Mouse (Mus musculus): Measurements from ENCODE around the gene Wfdc6b.
"Not testable (repeated sequence)": the region's sequence is repeated elsewhere in the genome, so short reads cannot be mapped to it uniquely, and the experiment has no call there.

Gene Wfdc6b

DNA sequence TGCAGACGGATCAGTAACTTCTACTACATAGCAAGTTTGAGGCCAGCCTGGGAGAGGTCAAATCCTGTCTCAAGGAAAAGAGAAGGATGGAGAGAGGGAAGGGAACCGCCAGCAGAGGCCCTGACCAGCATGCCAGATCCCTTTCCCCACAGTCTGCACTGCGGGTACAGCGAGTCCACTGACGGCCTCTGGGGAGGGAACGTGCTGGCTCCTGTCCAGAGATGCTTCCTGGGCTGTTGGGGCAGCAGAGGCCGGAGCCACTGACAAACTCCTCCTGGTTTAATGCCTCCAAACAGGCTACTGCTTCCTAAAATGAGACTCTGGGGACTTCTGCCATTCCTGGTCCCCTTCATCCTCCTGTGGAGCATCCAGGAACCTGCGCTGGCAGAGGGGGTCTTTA, at the start of gene Wfdc6b, which contains the start of gene Wfdc8:
TSS of gene Wfdc6b (plus strand) at position 52 of the 400 bp plus-strand sequence.
TSS of gene Wfdc8 (minus strand) at position 156 of the 400 bp plus-strand sequence.
- not testable (repeated sequence) for DNase-seq

DNA sequence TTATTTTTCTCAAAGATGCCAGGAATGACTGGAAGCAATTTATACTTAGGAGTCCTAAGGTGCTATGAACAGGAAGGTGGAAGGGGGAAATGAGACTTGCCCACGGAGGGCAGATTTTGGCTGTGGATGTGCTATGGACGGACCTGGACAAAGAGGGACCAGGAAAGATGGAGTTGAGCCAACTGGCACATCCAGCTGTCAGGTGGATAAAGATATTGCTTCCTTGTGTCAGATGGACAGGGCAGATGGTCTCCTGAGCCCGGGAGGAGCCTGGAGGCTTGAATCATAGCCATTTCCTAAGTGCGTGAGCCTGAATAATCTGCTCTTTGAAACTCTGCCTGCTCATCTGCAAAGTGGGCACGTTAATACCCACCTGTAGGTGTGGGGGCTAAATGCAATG, 49.0 kb upstream of the Wfdc6b start:
- no peak for DNase-seq

DNA sequence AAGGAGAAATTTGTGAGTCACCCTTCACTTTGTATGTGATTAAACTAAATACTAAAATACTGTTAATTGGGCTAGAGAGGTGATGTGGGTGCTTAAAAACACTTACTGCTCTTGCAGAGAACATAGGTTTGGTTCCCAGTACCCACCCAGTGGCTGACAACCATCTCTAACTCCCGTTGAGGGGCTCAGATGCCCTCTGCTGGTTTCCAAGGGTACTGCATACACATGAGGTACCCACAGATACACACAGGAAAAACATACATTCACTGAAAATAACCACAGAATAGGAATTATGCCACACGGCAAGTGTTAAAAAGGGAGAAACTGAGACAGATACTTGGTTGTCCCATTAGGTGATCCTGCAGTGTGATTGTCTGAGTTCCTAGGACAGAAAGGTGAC, 46.3 kb upstream of the Wfdc6b start:
- DNase-seq: no peak

DNA sequence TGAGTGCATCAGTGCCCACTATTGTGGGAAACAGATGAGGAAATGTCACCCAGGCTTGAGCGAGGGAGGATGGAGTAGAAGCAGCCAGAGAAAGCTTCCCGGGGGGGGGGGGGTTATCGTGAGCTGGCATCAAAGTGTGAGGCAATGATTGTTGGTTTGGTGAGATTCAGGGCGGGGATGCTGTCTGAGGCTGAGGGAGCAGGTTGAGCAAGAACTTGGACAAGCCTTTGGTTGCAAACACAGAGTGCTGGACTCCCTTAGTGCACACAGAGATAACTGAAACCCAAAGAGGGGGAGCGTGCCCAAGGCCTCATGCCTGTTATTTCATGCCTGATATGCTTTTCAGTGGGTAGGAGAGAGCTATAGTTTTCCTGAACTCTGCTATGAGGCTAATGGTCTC, 45.9 kb upstream of the Wfdc6b start:
- no peak for DNase-seq

DNA sequence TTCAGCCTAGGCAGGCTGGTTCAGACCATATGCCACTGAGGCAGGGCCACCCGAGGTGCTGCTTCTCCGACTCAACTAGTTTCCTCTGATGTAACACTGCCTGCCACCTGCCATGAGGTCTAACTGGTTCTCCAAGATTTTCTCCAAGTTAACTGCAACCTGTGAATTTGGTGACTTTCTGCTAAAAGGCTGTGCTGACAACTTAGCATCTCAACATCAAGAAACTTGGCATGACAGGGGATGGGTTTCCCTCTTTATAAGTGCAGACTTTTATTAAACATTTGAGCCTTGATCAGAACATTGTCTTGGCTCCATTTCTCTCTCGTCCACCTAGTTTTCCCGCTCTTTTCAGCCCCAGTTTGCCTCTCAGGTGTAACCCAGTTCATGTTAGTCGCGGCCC, 40.0 kb upstream of the Wfdc6b start, which contains the start of gene Spint3:
TSS of gene Spint3 (minus strand) at position 101 of the 400 bp plus-strand sequence.
- not testable (repeated sequence) for DNase-seq

DNA sequence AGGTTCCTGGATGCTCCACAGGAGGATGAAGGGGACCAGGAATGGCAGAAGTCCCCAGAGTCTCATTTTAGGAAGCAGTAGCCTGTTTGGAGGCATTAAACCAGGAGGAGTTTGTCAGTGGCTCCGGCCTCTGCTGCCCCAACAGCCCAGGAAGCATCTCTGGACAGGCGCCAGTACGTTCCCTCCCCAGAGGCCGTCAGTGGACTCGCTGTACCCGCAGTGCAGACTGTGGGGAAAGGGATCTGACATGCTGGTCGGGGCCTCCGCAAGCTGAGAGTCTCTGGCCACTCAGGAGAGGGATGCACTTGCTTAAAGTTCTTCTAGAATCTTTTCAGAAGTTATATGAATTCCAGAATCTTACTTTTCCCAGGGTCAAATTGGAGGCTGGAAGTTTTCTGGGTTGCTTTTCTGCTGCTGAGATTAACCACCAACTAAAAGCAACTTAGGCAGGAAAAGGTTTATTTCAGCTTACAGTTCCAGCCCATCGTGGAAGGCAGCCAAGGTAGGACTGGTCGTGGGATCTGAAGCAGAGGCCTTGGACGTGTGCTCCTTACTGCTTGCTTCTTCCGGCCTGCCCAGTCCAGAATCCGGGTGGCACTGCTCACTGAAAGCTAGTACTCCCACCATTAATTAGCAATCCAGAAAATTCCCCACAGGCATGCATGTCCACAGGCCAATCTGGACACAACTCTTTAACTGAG, 28.1 kb upstream of the Wfdc6b start, which contains the start of gene Wfdc6a:
TSS of gene Wfdc6a (minus strand) at position 423 of the 701 bp plus-strand sequence.
- DNase-seq: not testable (repeated sequence)

DNA sequence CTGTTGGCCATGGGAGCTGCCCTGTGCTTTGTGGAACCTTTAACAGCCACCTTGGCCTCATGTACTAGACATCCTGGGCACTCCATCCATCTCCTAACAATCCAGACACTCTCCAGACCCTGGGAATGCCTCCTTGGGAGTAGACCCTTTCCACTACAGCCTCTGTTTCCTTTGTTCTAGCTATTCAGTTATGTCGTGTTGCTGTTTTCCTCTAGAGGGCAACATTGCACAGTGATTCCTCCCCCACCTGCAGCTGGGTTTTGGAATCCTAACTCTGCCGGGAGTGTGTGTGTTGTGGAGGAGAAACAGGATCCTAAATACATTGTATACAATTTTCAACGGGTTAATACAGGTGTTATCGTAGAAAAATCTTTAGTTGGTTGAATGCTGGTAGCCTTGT, 21.3 kb upstream of the Wfdc6b start:
- DNase-seq: no peak

DNA sequence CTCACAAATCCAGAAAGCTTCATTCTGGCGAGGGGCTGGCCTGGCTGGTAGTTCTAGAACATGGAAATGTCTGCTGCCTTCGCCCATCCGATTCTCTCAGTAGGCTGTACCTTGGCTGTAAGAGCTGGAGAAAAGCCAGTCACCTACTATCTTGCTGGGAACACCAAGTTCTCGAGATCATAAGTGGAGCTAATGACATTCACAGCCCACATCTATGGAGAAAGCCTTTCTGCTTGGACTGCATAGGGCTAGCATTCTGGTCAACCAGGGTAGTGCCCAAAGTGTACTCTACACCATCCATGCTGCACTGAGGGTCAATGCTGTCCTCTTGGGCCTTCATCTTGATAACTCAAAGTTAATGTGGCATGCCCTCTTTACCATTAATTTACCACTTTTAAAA, 19.8 kb upstream of the Wfdc6b start, which contains the start of gene Eppin:
TSS of gene Eppin (minus strand) at position 101 of the 400 bp plus-strand sequence.
- DNase-seq: no peak

DNA sequence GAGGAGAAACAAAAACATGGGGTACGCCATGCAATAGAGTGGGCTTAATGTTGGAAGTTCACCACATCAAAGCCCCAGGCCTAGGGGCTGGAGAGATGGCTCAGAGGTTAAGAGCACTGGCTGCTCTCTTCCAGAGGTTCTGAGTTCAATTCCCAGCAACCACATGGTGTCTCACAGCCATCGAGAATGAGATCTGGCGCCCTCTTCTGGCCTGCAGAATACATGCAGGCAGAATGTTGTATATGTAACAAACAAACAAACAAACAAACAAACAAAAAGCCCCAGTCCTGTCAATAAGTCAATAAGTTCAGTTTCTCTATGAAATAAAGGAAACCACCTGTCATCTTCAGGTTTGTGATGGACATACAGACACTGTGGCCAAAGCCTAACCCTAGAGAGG, 13.1 kb upstream of the Wfdc6b start:
- no peak for DNase-seq

DNA sequence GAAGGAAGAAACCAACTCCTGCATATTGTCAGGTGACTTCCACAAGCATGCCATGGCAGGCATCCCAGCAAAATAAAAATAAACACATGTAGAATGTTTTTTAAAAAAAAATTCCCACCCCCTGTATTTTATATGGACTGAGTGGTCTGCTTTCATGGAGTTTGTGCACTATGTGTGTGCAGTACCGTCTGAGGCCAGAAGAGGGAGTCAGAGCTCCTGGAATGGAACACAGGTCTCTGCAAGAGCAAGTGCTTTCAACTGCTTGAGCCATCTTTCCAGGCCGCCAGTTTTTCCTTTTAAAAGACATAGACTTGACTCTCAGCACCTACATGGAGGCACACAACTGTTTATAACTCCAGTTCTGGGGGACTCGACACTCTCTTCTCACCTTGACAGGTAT, 9.8 kb upstream of the Wfdc6b start:
- no peak for DNase-seq

DNA sequence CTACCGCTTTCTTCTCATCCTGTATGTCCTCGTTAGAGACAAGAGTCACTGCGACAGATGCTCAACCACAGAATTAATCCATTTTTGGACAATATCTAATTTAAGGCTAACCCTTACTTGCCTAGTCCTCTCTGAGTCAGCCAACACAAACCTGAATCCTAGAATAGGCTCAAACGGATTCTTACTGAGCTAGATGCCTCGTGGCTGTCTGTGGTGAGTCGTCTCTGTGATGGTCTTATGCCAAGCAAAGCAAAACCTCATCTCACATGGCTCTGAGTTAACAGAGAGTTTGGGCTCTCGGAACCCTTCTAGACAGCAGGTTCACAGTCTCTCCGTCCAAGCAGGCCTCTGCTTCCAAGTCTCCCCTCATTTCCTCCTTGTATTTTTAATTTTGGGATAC, 8.9 kb upstream of the Wfdc6b start:
- DNase-seq: no peak

DNA sequence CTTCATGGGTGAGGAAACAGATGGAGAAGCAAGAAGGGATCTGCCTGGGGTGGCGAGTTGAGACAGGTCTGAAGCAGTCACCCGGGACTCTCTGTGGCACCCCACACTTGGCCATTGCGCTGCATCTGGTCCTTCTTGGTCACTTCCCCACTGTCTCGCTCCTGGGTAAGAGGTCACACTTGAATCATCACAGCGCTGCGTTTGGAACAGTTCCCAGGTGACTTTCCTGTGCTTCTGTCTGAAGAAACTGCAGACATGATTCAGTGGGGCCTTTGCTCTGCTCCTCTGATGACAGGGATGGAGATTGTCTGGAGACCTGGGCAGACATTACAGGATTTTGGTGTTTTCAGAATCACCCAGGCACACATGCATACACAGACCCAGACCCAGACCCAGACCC, 4.5 kb upstream of the Wfdc6b start:
- no peak for DNase-seq

DNA sequence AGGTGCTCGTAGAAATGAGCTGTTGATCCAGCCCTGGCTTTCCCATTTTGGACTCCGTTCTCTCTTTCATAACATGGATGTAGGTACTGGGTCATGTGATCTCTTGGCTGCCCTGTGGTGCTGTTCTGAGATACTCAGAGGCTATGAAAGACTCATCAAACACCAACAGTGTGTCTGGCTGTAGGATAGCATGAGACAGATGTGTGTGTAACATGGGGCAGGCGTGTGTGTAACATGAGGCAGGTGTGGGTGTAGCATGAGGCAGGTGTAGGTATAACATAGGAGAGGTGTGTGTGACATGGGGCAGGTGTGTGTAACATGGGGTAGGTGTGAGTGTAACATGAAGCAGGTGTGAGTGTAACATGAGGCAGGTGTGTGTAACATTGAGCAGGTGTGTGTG, 2.1 kb downstream of the Wfdc6b start:
- no peak for DNase-seq

DNA sequence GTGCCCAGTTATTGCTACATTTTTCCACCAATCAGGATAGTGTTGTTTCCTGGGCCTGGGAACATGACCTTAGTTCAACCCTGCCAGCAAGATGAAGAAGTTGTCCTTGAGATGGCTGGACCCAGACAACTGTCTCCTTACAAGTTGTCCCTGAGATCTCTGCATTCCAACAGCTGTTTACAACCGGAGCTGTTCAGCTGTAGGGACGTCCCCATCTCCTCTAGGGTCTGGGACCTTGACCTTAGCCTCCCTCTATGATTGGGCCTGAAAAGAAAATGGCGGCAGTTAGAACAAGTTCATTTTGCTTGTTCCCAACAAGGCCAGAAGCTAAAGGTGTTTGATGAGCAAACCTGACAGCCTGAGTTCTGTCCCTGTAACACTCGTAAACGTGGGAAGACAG, 5.7 kb downstream of the Wfdc6b start:
- no peak for DNase-seq

DNA sequence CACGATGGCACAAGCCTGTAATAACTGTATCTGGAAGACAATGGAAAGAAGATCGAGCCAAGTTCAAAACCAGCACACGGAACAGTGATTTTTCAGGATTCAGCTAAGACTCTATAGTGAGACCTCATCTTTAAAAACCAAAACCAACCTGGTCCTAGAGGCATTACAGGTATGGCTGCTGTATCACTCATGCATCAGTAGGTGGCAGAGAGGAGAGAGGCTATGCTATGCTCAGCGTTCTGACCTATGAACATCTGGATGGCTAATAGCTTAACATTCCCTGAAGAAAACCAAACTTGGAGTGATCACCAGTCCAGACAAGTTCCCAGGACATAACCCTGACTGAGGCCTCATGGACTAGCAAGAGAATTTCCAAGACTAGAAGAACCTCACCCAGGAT, 8.5 kb downstream of the Wfdc6b start:
- DNase-seq: no peak

DNA sequence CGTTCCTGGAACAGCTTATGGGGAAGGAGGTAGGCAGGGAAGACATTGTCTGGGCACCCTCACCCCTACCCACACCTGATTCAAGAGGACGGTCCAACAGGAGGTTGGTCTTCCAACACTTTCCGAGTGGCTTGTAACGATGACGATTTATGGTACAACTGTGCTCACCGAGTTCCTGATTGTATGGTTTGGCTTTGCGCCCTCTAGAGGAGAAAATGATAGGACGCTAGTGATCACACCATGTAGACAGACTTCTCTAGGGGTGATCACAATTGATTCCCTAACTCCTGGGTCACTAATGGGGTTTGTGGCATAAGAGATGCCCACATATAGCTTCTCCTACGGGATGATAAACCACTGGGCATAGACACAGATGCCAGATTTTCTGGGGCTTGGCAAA, 21.9 kb downstream of the Wfdc6b start:
- no peak for DNase-seq

DNA sequence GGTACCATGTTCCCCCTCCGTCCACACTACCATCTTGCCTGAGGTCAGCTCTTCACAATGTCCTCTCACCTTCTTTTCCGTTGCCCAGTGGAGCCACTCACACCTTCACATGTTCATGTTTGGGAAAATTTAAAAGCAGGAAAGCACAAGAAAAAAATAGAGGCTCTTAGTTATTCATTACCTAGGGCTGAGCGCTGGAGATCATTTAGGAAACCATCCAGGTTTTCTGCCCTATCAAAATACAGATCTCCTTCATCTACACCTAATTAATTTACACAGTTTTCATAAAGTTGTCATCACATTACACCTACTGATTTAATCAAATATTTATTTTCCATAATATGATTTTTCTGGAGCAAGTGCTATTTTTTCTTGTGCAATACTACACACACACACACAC, 25.4 kb downstream of the Wfdc6b start, which contains the start of gene Wfdc16:
TSS of gene Wfdc16 (minus strand) at position 101 of the 400 bp plus-strand sequence.
- DNase-seq: no peak

DNA sequence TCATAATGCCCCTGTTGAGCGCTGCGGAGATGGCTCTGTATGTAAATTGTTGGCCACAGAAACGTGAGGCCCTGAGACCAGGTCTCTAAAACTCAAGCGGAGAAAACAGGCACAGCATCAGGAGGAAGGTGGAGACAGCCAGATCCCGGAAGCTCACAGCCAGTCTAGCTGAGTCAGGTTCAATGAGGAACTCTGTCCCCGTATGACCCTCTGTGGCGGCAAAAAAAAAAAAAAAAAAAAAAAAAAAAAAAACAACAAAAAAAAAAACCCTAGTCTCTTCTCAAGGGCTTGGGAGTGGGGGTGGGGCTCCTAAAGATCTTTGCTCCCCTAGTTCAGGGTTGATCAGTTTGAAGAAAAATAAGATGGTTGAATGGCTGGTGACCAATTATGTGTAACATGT, 27.8 kb downstream of the Wfdc6b start:
- DNase-seq: no peak

DNA sequence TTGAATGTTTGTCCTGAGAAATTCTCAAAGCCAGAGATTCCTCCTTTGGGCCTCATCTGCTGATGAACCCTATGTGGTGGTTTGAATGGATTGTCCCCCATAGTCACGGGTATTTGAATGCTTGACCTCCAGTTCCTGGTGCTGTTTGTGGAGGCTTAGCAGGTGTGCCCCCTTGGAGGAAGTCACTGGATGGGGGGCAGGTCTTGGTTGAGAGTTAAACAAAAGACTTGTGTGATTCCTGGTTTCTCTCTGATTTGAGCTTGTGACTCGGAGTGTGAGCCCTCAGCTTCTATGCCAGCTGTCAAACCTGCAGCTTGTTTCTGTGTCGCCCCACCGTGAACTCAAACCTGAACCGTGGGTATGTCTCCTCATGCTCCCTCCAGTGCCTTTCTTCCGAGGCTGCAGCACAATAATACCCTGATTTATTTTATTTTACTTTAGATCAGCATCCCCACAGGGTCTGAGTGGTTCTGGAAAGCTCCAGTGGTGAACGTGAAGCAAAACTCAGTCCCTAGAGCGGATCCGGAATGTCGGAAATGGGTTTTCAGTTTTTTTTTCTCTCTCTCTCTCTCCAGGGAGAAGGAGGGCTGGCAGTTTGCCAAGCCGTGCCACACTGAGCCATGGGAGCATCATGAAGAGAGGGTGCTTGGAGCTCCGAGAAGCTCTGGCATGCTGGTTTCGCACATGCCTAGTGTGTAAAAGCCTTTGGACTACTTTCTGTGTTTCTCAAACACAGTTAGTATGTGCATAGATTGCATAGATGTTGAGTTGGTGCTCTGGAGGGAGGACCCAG, 28.8 kb downstream of the Wfdc6b start:
- no peak for DNase-seq

DNA sequence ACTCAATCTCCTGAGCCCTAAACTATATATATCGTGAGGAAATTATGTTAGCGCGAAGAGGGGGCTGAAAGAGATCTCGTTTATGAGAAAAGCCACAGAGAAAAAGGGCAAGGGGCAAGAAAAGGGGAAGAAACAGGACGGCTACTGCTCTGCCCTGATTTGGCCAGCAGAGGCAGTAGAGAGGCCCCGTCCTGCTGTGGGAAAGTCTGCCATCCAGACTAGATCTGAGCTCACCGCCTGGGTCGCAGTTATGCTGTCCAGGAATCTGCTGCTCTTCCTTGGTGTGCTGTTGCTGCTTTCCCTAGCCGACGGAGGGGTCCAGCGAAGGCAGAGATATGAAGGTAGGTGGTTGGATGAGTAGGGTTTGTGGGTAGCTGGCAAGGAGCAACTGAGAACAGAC, 42.5 kb downstream of the Wfdc6b start, which contains the start of gene Wfdc10:
TSS of gene Wfdc10 (plus strand) at position 189 of the 400 bp plus-strand sequence.
- DNase-seq: peak; percentile 49

DNA sequence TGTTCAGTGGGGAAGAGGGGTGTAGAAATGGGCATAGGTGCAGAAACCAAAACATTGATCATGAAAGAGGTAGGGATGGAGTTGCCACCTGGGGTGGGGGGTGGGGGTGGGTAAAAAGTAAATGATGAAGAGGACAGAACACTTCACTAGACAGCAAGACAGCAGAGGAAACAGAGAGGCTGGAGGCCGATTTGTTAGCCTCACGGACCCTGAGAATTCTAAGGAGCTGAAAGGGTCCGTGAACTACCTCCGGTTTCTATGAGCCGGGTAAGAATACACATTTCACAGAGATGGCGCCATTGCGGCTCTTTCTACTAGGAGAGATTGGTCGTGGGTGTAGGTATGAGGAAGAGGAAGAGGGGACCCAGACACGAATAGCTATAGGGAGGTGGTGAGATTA, 43.2 kb downstream of the Wfdc6b start, which contains the start of gene Wfdc9:
TSS of gene Wfdc9 (minus strand) at position 101 of the 400 bp plus-strand sequence.
- no peak for DNase-seq

DNA sequence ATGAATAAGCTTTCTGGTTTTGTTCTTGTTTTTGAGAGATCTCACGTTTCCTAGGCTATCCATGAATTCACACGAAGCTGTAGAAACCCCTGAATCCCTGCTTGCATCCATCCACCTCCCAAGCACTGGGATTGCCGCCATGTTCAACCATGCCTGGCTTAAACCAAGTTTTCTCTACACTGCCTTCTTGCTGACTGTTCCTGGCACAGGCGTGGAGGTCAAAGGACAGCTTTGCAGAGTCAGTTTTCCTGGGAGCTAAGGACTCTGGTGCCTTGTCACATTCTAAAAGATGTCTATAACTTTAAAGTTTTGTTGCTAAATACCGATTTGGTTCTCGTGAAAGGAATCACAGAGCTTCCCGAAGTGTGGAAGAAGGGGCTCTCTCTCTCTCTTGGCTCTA, 51.5 kb downstream of the Wfdc6b start:
- no peak for DNase-seq

All from thymus, postnatal 36 days (tissue).